Mouse (Mus musculus) CH12.LX (cell line): ENCODE data around the gene Lrrc46. TPM values are rescaled to one million over a fixed set of nuclear protein-coding genes. Genes with fewer than 3 reads are reported as not detected.

ENCODE experiments used
- DNase-seq: peaks from one replicate; pipeline ENCODE4 v3.0.0-alpha.2; 2013; ENCODE audit errors: extremely low read depth
- H3K27ac ChIP-seq: 2 replicates; pipeline ENCODE4 v1.5.1; 2012; ENCODE audit warnings: low read depth, mild to moderate bottlenecking, control low read depth, moderate library complexity; ENCODE audit not compliant: insufficient read depth
- H3K27me3 ChIP-seq: replicated peaks from 2 replicates; pipeline ENCODE3; 2012; ENCODE audit warnings: inconsistent platforms
- H3K36me3 ChIP-seq, 2 experiments: replicated peaks in 1 of 2; 2 replicates each; pipeline versions ENCODE3 to v1.6.1; 2012; ENCODE audit warnings: inconsistent platforms in 1 of 2, low read length in 1 of 2, mild to moderate bottlenecking in 1 of 2, mixed read lengths in 1 of 2, moderate library complexity in 1 of 2; ENCODE audit not compliant: control insufficient read depth in 1 of 2, insufficient read depth in 1 of 2
- H3K4me1 ChIP-seq, 2 experiments: 2 replicates each; pipeline ENCODE4 v1.6.1; 2012; ENCODE audit warnings: inconsistent platforms in 1 of 2, moderate library complexity in 1 of 2; ENCODE audit not compliant: insufficient read depth in 2 of 2, control insufficient read depth in 1 of 2
- H3K4me2 ChIP-seq: 2 replicates; pipeline ENCODE4 v1.6.1; 2012; ENCODE audit warnings: low read depth, mild to moderate bottlenecking, control low read depth; ENCODE audit not compliant: poor library complexity, insufficient read depth, severe bottlenecking
- H3K4me3 ChIP-seq, 3 experiments: fragments of 150-350 bp in 1 of 3; sonication (generic) in 1 of 3; replicated peaks in 1 of 3; 2 replicates each; pipeline versions ENCODE3 to v1.5.1; 2011 to 2012; ENCODE audit warnings: low read depth in 2 of 3, low read length in 2 of 3, mild to moderate bottlenecking in 2 of 3, moderate library complexity in 2 of 3, control low read depth in 1 of 3, improper control_type of control experiment in 1 of 3, inconsistent platforms in 1 of 3, mixed read lengths in 1 of 3; ENCODE audit not compliant: poor library complexity in 1 of 3
- H3K79me2 ChIP-seq: replicated peaks from 2 replicates; pipeline ENCODE4 v1.6.1; 2012; ENCODE audit warnings: mild to moderate bottlenecking, moderate library complexity; ENCODE audit not compliant: control insufficient read depth, poor library complexity, insufficient read depth, severe bottlenecking; ENCODE audit errors: extremely low read depth
- H3K9ac ChIP-seq: 2 replicates; pipeline ENCODE4 v1.6.1; 2012; ENCODE audit warnings: low read depth, mild to moderate bottlenecking, control low read depth, moderate library complexity; ENCODE audit not compliant: insufficient read depth
- H3K9me3 ChIP-seq: replicated peaks from 2 replicates; pipeline ENCODE3; 2012; ENCODE audit warnings: low read length, inconsistent platforms, mixed read lengths
- BHLHE40 ChIP-seq: IDR thresholded peaks from 2 replicates; pipeline ENCODE4 v1.6.1; 2011; ENCODE audit warnings: mild to moderate bottlenecking, low read depth, low read length, improper control_type of control experiment
- CHD1 ChIP-seq: IDR thresholded peaks from 2 replicates; pipeline ENCODE4 v1.6.1; 2012; ENCODE audit warnings: low read depth, low read length, improper control_type of control experiment, inconsistent platforms
- ETS1 ChIP-seq: conservative IDR thresholded peaks from 2 replicates; pipeline ENCODE4 v1.6.1; 2012; ENCODE audit warnings: low read depth, mild to moderate bottlenecking, inconsistent platforms, low read length, improper control_type of control experiment, moderate library complexity
- JUN ChIP-seq: IDR thresholded peaks from 2 replicates; pipeline ENCODE4 v1.6.1; 2011; ENCODE audit warnings: low read depth, mild to moderate bottlenecking, low read length, improper control_type of control experiment, moderate library complexity; ENCODE audit not compliant: insufficient read depth
- KAT2A ChIP-seq: IDR thresholded peaks from 2 replicates; pipeline ENCODE4 v1.6.1; 2012; ENCODE audit warnings: low read length, improper control_type of control experiment, inconsistent platforms; ENCODE audit not compliant: insufficient replicate concordance
- MAFK ChIP-seq: IDR thresholded peaks from 2 replicates; pipeline ENCODE4 v1.6.1; 2011; ENCODE audit warnings: low read length, improper control_type of control experiment; ENCODE audit not compliant: insufficient replicate concordance
- MAZ ChIP-seq: IDR thresholded peaks from 2 replicates; pipeline ENCODE4 v1.6.1; 2012; ENCODE audit warnings: low read depth, mild to moderate bottlenecking, inconsistent platforms, low read length, improper control_type of control experiment, moderate library complexity
- MEF2A ChIP-seq: IDR thresholded peaks from 2 replicates; pipeline ENCODE4 v1.6.1; 2014; ENCODE audit warnings: low read depth, mild to moderate bottlenecking, inconsistent platforms, low read length, improper control_type of control experiment, borderline replicate concordance
- MXI1 ChIP-seq: IDR thresholded peaks from 2 replicates; pipeline ENCODE4 v1.6.1; 2011; ENCODE audit warnings: mild to moderate bottlenecking, low read depth, low read length, improper control_type of control experiment
- MYC ChIP-seq: IDR thresholded peaks from 2 replicates; pipeline ENCODE4 v1.6.1; 2011; ENCODE audit warnings: low read depth, mild to moderate bottlenecking, improper control_type of control experiment, low read length
- NRF1 ChIP-seq: IDR thresholded peaks from 2 replicates; pipeline ENCODE4 v1.6.1; 2014; ENCODE audit warnings: low read depth, mild to moderate bottlenecking, inconsistent platforms, low read length, improper control_type of control experiment, moderate library complexity
- POLR2AphosphoS2 ChIP-seq: IDR thresholded peaks from 2 replicates; pipeline ENCODE4 v1.6.1; 2011; ENCODE audit warnings: low read depth, low read length, improper control_type of control experiment
- RCOR1 ChIP-seq: conservative IDR thresholded peaks from 2 replicates; pipeline ENCODE4 v1.6.1; 2012; ENCODE audit warnings: low read depth, mild to moderate bottlenecking, inconsistent platforms, low read length, improper control_type of control experiment
- SIN3A ChIP-seq: IDR thresholded peaks from 2 replicates; pipeline ENCODE4 v1.6.1; 2012; ENCODE audit warnings: low read length, improper control_type of control experiment, inconsistent platforms
- SMC3 ChIP-seq: IDR thresholded peaks from 2 replicates; pipeline ENCODE4 v1.6.1; 2011; ENCODE audit warnings: low read depth, low read length, improper control_type of control experiment
- TBP ChIP-seq: conservative IDR thresholded peaks from 2 replicates; pipeline ENCODE4 v1.6.1; 2011; ENCODE audit warnings: low read depth, low read length, improper control_type of control experiment
- TCF12 ChIP-seq: IDR thresholded peaks from 2 replicates; pipeline ENCODE4 v1.6.1; 2014; ENCODE audit warnings: low read depth, mild to moderate bottlenecking, inconsistent platforms, low read length, improper control_type of control experiment
- USF2 ChIP-seq: conservative IDR thresholded peaks from 2 replicates; pipeline ENCODE4 v1.6.1; 2011; ENCODE audit warnings: low read depth, low read length, improper control_type of control experiment
- ZC3H11A ChIP-seq: IDR thresholded peaks from 2 replicates; pipeline ENCODE4 v1.6.1; 2012; ENCODE audit warnings: low read depth, mild to moderate bottlenecking, inconsistent platforms, low read length, improper control_type of control experiment
- ZKSCAN1 ChIP-seq: IDR thresholded peaks from 2 replicates; pipeline ENCODE4 v1.6.1; 2012; ENCODE audit warnings: low read depth, inconsistent platforms, low read length, improper control_type of control experiment, borderline replicate concordance
- ZMIZ1 ChIP-seq: IDR thresholded peaks from 2 replicates; pipeline ENCODE4 v1.6.1; 2012; ENCODE audit warnings: low read depth, mild to moderate bottlenecking, inconsistent platforms, low read length, improper control_type of control experiment
- dilution Hi-C: fragments of 300-500 bp; cut with MboI; formaldehyde crosslinking; loops from 2 replicates; pipeline ENCODE4 v1.14.3; 2020; ENCODE audit warnings: low sequenced_read_pairs; ENCODE audit not compliant: extremely low pct_unique_long_range_greater_than_20kb, extremely low pct_ligation_motif_present
- in situ Hi-C: fragments of 300-500 bp; cut with MboI; formaldehyde crosslinking; loops from 3 replicates; pipeline ENCODE4 v1.14.3; 2019; ENCODE audit warnings: low sequenced_read_pairs, low pct_ligation_motif_present, low pct_unique_long_range_greater_than_20kb, mixed read lengths
- polyA plus RNA-seq: library from polyadenylated mRNA; unstranded; fragments of >175 nt; gene quantifications from 2 replicates; pipeline ENCODE4 v1.2.1, GENCODE M21; 2012; ENCODE audit warnings: low read depth; ENCODE audit not compliant: insufficient read length
- total RNA-seq, 2 experiments: library from RNA; depleted of rRNA; stranded (reverse); fragments of 300-350 nt in 1 of 2; fragments of >200 nt in 1 of 2; gene quantifications; 2 replicates each; pipeline ENCODE4 v1.2.3; 2012 to 2014

Lrrc46 gene
- total and polyA plus RNA-seq, 3 experiments: 0.38 to 0.91 TPM; not detected in 1

GRCm38 (mm10) chr11:96987873-96988655 lies 53.1 kb downstream of the Lrrc46 start (continued):
- TF ChIP-seq ETS1 (peak; percentile 89), TBP (peak; percentile 39; the same call in 1 of the 2 replicates), MYC (peak; percentile 71; the same call in 1 of the 2 replicates), MAZ (peak; percentile 61; the same call in 1 of the 2 replicates), BHLHE40 (peak; percentile 95), MEF2A (peak; percentile 70; the same call in 1 of the 2 replicates), RCOR1 (peak; percentile 62; the same call in 1 of the 2 replicates), ZC3H11A (no peak), ZKSCAN1 (no peak), ZMIZ1 (no peak), POLR2AphosphoS2 (0 out of 2 replicates have a peak, but pooled peaks have one; percentile 65), SMC3 (no peak)

- H3K4me3 ChIP-seq: no peak overlapping the region
- H3K9ac ChIP-seq: no peak overlapping the region
- H3K27ac ChIP-seq: peak overlapping the region; percentile 7; the same call in 1 of the 2 replicates
- H3K27me3 ChIP-seq: no peaks in the 10 kb centered on the region
- dilution Hi-C loops (no loop called here), in situ Hi-C loops (loop anchor here (5.0 kb wide), 1 partner anchor 36 kb away; no protein-coding TSS in a partner anchor)
- H3K36me3 ChIP-seq: peaks cover 0 to 6% of the 10 kb centered on the region in 2 experiments
- no peaks in the 10 kb centered on the region for H3K79me2 ChIP-seq
- H3K4me1 ChIP-seq: peaks cover 47 to 95% of the 10 kb centered on the region in 2 experiments
- no peak for DNase-seq
- no peak overlapping the region for H3K4me2 ChIP-seq
- H3K9me3 ChIP-seq: no peaks in the 10 kb centered on the region
- TF ChIP-seq ZC3H11A: no peak
- no peak for TF ChIP-seq MYC
- no peak for TF ChIP-seq TBP
- TF ChIP-seq, all 38 proteins: peak for 0
Measured at GRCm38 (mm10) chr11:96986463-96986862, 54.7 kb downstream of the Lrrc46 start.

- Histone ChIP-seq H3K4me1 (peaks cover 44 to 84% of the 10 kb centered on the region in 2 experiments), H3K4me3 (no peak overlapping the region)
- TF ChIP-seq KAT2A (no peak), TCF12 (no peak), CHD1 (no peak), MXI1 (no peak), JUN (no peak), MYC (no peak), SIN3A (no peak; the same call in 1 of the 2 replicates), MAFK (no peak), BHLHE40 (no peak), POLR2AphosphoS2 (no peak), NRF1 (no peak), USF2 (no peak), MEF2A (no peak; the same call in 1 of the 2 replicates), ETS1 (no peak)
- TF ChIP-seq, all 38 proteins: peak for 0
- no peaks in the 10 kb centered on the region for H3K27me3 ChIP-seq
- H3K27ac ChIP-seq: peak overlapping the region; percentile 29; the same call in 1 of the 2 replicates
- in situ Hi-C loops: loop anchor here (5.0 kb wide), 1 partner anchor 37 kb away; no protein-coding TSS in a partner anchor
- dilution Hi-C loops: no loop called here
- no peaks in the 10 kb centered on the region for H3K79me2 ChIP-seq
- H3K36me3 ChIP-seq: peaks cover 0 to 2% of the 10 kb centered on the region in 2 experiments
- DNase-seq: no peak
- no peak overlapping the region for H3K4me2 ChIP-seq
- H3K9me3 ChIP-seq: no peaks in the 10 kb centered on the region
- H3K9ac ChIP-seq: no peak overlapping the region
Measured at GRCm38 (mm10) chr11:96984903-96985302, 56.3 kb downstream of the Lrrc46 start.
